Mouse (Mus musculus): ENCODE measurements around the gene Rbfox2.

- no peak for TF ChIP-seq CTCF (IDR thresholded peaks at IDR 0.05; ENCODE audit: extremely low read depth, insufficient read depth, insufficient read length, insufficient replicate concordance)
- TF ChIP-seq POLR2A (IDR thresholded peaks at IDR 0.05; ENCODE audit: low read depth, low read length), result no peak
Measured at GRCm38 (mm10) chr15:77097358-77097757, 209.4 kb downstream of the Rbfox2 start.
